Mouse (Mus musculus) hindbrain, embryonic 13.5 days (tissue): ENCODE data around the gene Fam169b. TPM values are rescaled to one million over a fixed set of nuclear protein-coding genes. Genes with fewer than 3 reads are reported as not detected.

Source experiments
- ATAC-seq: fragments of 200-750 bp; cut with Nextera tagmentation; 2 replicates; pipeline ENCODE4 v1.8.0; 2017; ENCODE audit warnings: moderate TSS enrichment; ENCODE audit not compliant: low FRiP score
- H3K27ac ChIP-seq: fragments of 300-500 bp; sonication (generic); 2 replicates; pipeline ENCODE4 v1.5.1; 2015; ENCODE audit warnings: inconsistent platforms, mild to moderate bottlenecking, moderate library complexity
- H3K27me3 ChIP-seq: fragments of 300-500 bp; sonication (generic); 2 replicates; pipeline ENCODE4 v1.6.1; 2015; ENCODE audit warnings: mild to moderate bottlenecking, inconsistent platforms
- H3K36me3 ChIP-seq: fragments of 300-500 bp; sonication (generic); 2 replicates; pipeline ENCODE4 v1.6.1; 2015; ENCODE audit warnings: mild to moderate bottlenecking, inconsistent platforms
- H3K4me1 ChIP-seq: fragments of 300-500 bp; sonication (generic); replicated peaks from 2 replicates; pipeline ENCODE4 v1.6.1; 2015; ENCODE audit warnings: inconsistent platforms
- H3K4me2 ChIP-seq: fragments of 300-500 bp; sonication (generic); 2 replicates; pipeline ENCODE4 v1.6.1; 2015; ENCODE audit warnings: inconsistent platforms, mild to moderate bottlenecking, moderate library complexity
- H3K4me3 ChIP-seq: fragments of 300-500 bp; sonication (generic); 2 replicates; pipeline ENCODE4 v1.5.1; 2015; ENCODE audit warnings: mild to moderate bottlenecking, inconsistent platforms
- H3K9ac ChIP-seq: fragments of 300-500 bp; sonication (generic); 2 replicates; pipeline ENCODE4 v1.6.1; 2015; ENCODE audit warnings: mild to moderate bottlenecking, inconsistent platforms
- H3K9me3 ChIP-seq: fragments of 300-500 bp; sonication (generic); 2 replicates; pipeline ENCODE4 v1.6.1; 2016; ENCODE audit warnings: inconsistent platforms
- WGBS: fragments of 180-500 bp; shearing (Covaris S2); methylation state at CpG from one replicate; pipeline ENCODE4 v1.1.7; 2015; 5-methylcytosine and 5-hydroxymethylcytosine counted together
- polyA plus RNA-seq: library from polyadenylated mRNA; unstranded; fragments of >200 nt; fragmentation: Nextera tagmentation; extraction: Ambion mirVana; gene quantifications from 2 replicates; pipeline ENCODE4 v1.2.1, GENCODE M21; 2015

Fam169b gene
- polyA plus RNA-seq, 1 experiment from 2014 or later, result 0.14 TPM

GRCm38 (mm10) chr7:68345963-68346362 lies 72.3 kb downstream of the Fam169b start:
- no peaks in the 10 kb centered on the region for H3K4me1 ChIP-seq
- no peak overlapping the region for H3K9ac ChIP-seq
- H3K36me3 ChIP-seq, result no peaks in the 10 kb centered on the region
- no peak overlapping the region for H3K4me3 ChIP-seq
- no peak overlapping the region for H3K4me2 ChIP-seq
- ATAC-seq, result no peak
- no peak overlapping the region for H3K27ac ChIP-seq
- 89% methylated on average over 10 of the region's 10 CpGs for WGBS
- no peaks in the 10 kb centered on the region for H3K27me3 ChIP-seq
- H3K9me3 ChIP-seq, result no peaks in the 10 kb centered on the region

GRCm38 (mm10) chr7:68355325-68356076 lies 81.9 kb downstream of the Fam169b start:
- Histone ChIP-seq H3K27ac (no peak overlapping the region), H3K9ac (no peak overlapping the region), H3K4me2 (no peak overlapping the region), H3K36me3 (no peaks in the 10 kb centered on the region), H3K27me3 (peaks cover 6% of the 10 kb centered on the region; the same call in 1 of the 2 replicates), H3K9me3 (no peaks in the 10 kb centered on the region), H3K4me1 (peaks cover 8% of the 10 kb centered on the region; the same call in 1 of the 2 replicates), H3K4me3 (no peak overlapping the region)
- 77% methylated on average over 11 of the region's 11 CpGs for WGBS
- ATAC-seq, result no peak

- no peak for ATAC-seq
- Histone ChIP-seq H3K36me3 (no peaks in the 10 kb centered on the region), H3K27ac (no peak overlapping the region), H3K4me1 (peaks cover 8% of the 10 kb centered on the region; the same call in 1 of the 2 replicates), H3K9ac (no peak overlapping the region), H3K27me3 (peaks cover 6% of the 10 kb centered on the region; the same call in 1 of the 2 replicates), H3K9me3 (no peaks in the 10 kb centered on the region), H3K4me3 (no peak overlapping the region), H3K4me2 (no peak overlapping the region)
- WGBS, result 26% methylated on average over 7 of the region's 7 CpGs
These were observed 83.8 kb downstream of the Fam169b start for GRCm38 (mm10) chr7:68357407-68357806.

- Histone ChIP-seq H3K4me1 (no peaks in the 10 kb centered on the region), H3K36me3 (no peaks in the 10 kb centered on the region), H3K27me3 (peaks cover 6% of the 10 kb centered on the region; the same call in 1 of the 2 replicates), H3K4me3 (no peak overlapping the region), H3K27ac (no peak overlapping the region), H3K9me3 (0 out of 2 replicates have a peak, but pooled peaks cover 3% of the 10 kb centered on the region), H3K9ac (no peak overlapping the region), H3K4me2 (no peak overlapping the region)
- WGBS, result 74% methylated on average over 7 of the region's 7 CpGs
- ATAC-seq, result no peak
These were observed 89.0 kb downstream of the Fam169b start for GRCm38 (mm10) chr7:68362609-68363008.

GRCm38 (mm10) chr7:68365711-68366110 lies 92.1 kb downstream of the Fam169b start:
- WGBS, result 86% methylated on average over 9 of the region's 9 CpGs
- no peaks in the 10 kb centered on the region for H3K4me1 ChIP-seq

GRCm38 (mm10) chr7:68368948-68369347 lies 95.3 kb downstream of the Fam169b start:
- no peak for ATAC-seq
- H3K27ac ChIP-seq, result no peak overlapping the region
- H3K9me3 ChIP-seq, result 0 out of 2 replicates have a peak, but pooled peaks cover 3% of the 10 kb centered on the region
- no peak overlapping the region for H3K4me3 ChIP-seq
- no peak overlapping the region for H3K4me2 ChIP-seq
- H3K36me3 ChIP-seq, result no peaks in the 10 kb centered on the region
- 90% methylated on average over 12 of the region's 12 CpGs for WGBS
- no peak overlapping the region for H3K9ac ChIP-seq
- no peaks in the 10 kb centered on the region for H3K4me1 ChIP-seq
- peaks cover 45% of the 10 kb centered on the region for H3K27me3 ChIP-seq

More at GRCm38 (mm10) chr7:68365711-68366110, 92.1 kb downstream of the Fam169b start:
- Histone ChIP-seq H3K36me3 (no peaks in the 10 kb centered on the region), H3K27ac (no peak overlapping the region), H3K4me2 (no peak overlapping the region), H3K4me3 (no peak overlapping the region), H3K9ac (no peak overlapping the region), H3K27me3 (peaks cover 17% of the 10 kb centered on the region), H3K9me3 (0 out of 2 replicates have a peak, but pooled peaks cover 3% of the 10 kb centered on the region)
- ATAC-seq, result no peak

- H3K36me3 ChIP-seq, result no peaks in the 10 kb centered on the region
- H3K27me3 ChIP-seq, result peaks cover 45% of the 10 kb centered on the region
- peak overlapping the region; percentile 19; the same call in 1 of the 2 replicates for H3K4me3 ChIP-seq
- H3K27ac ChIP-seq, result no peak overlapping the region
- WGBS, result under 1% methylated on average over 12 of the region's 13 CpGs
- H3K9me3 ChIP-seq, result 0 out of 2 replicates have a peak, but pooled peaks cover 3% of the 10 kb centered on the region
- ATAC-seq, result 0 out of 2 replicates have a peak, but pooled peaks have one; percentile 25
- no peak overlapping the region for H3K9ac ChIP-seq
- H3K4me2 ChIP-seq, result peak overlapping the region; percentile 43
- 0 out of 2 replicates have a peak, but pooled peaks cover 5% of the 10 kb centered on the region for H3K4me1 ChIP-seq
These were observed 96.1 kb downstream of the Fam169b start for GRCm38 (mm10) chr7:68369694-68370093.

- peaks cover 36% of the 10 kb centered on the region for H3K27me3 ChIP-seq
- WGBS, result 11% methylated on average over 15 of the region's 16 CpGs
- H3K27ac ChIP-seq, result 0 out of 2 replicates have a peak overlapping the region, but pooled peaks have one; percentile 30
- H3K4me2 ChIP-seq, result peak overlapping the region; percentile 49
- peak; percentile 63; the same call in 1 of the 2 replicates for ATAC-seq
- peak overlapping the region; percentile 47; the same call in 1 of the 2 replicates for H3K9ac ChIP-seq
- H3K36me3 ChIP-seq, result no peaks in the 10 kb centered on the region
- H3K9me3 ChIP-seq, result no peaks in the 10 kb centered on the region
- H3K4me1 ChIP-seq, result 0 out of 2 replicates have a peak, but pooled peaks cover 5% of the 10 kb centered on the region
- peak overlapping the region; percentile 24; the same call in 1 of the 2 replicates for H3K4me3 ChIP-seq
These were observed 100.6 kb downstream of the Fam169b start for GRCm38 (mm10) chr7:68374109-68374857.

GRCm38 (mm10) chr7:68382187-68382586 lies 108.5 kb downstream of the Fam169b start:
- ATAC-seq, result 0 out of 2 replicates have a peak, but pooled peaks have one; percentile 49
- Histone ChIP-seq H3K4me2 (0 out of 2 replicates have a peak overlapping the region, but pooled peaks have one; percentile 10), H3K4me1 (peaks cover 5% of the 10 kb centered on the region; the same call in 1 of the 2 replicates), H3K4me3 (no peak overlapping the region), H3K27me3 (0 out of 2 replicates have a peak, but pooled peaks cover 3% of the 10 kb centered on the region), H3K27ac (no peak overlapping the region), H3K9ac (no peak overlapping the region), H3K9me3 (no peaks in the 10 kb centered on the region), H3K36me3 (no peaks in the 10 kb centered on the region)
- 23% methylated on average over 9 of the region's 9 CpGs for WGBS

- H3K27me3 ChIP-seq, result no peaks in the 10 kb centered on the region
- H3K4me1 ChIP-seq, result peaks cover 5% of the 10 kb centered on the region; the same call in 1 of the 2 replicates
- no peak overlapping the region for H3K4me3 ChIP-seq
- no peak overlapping the region for H3K27ac ChIP-seq
- ATAC-seq, result no peak
- H3K9ac ChIP-seq, result no peak overlapping the region
- WGBS, result 79% methylated on average over 3 of the region's 3 CpGs
- no peaks in the 10 kb centered on the region for H3K36me3 ChIP-seq
- no peak overlapping the region for H3K4me2 ChIP-seq
- H3K9me3 ChIP-seq, result no peaks in the 10 kb centered on the region
These were observed 113.1 kb downstream of the Fam169b start for GRCm38 (mm10) chr7:68386767-68387166.

- H3K36me3 ChIP-seq, result no peaks in the 10 kb centered on the region
- H3K4me3 ChIP-seq, result no peak overlapping the region
- H3K4me2 ChIP-seq, result no peak overlapping the region
- H3K27ac ChIP-seq, result no peak overlapping the region
- no peak for ATAC-seq
- 0 out of 2 replicates have a peak, but pooled peaks cover 2% of the 10 kb centered on the region for H3K4me1 ChIP-seq
- no peaks in the 10 kb centered on the region for H3K9me3 ChIP-seq
- H3K27me3 ChIP-seq, result 0 out of 2 replicates have a peak, but pooled peaks cover 9% of the 10 kb centered on the region
- WGBS, result 47% methylated on average over 6 of the region's 6 CpGs
- no peak overlapping the region for H3K9ac ChIP-seq
These were observed 122.2 kb downstream of the Fam169b start for GRCm38 (mm10) chr7:68395707-68396333.
